Mouse (Mus musculus) midbrain, embryonic 16.5 days (tissue): ENCODE results near the gene Tubd1. TPM values are rescaled to one million over a fixed set of nuclear protein-coding genes. Genes with fewer than 3 reads are reported as not detected.
A peak's percentile ranks its signal among the peaks of the same experiment; 100 is the strongest.

Experiments used
- ATAC-seq: fragments of 200-750 bp; cut with Nextera tagmentation; 2 replicates; pipeline ENCODE4 v1.8.0; 2017; ENCODE audit warnings: moderate TSS enrichment
- H3K27ac ChIP-seq: fragments of 300-500 bp; sonication (generic); 2 replicates; pipeline ENCODE4 v1.5.1; 2014; ENCODE audit warnings: mild to moderate bottlenecking, low read length, mixed read lengths
- H3K27me3 ChIP-seq: fragments of 300-500 bp; sonication (generic); 2 replicates; pipeline ENCODE4 v1.6.1; 2014; ENCODE audit warnings: low read depth, low read length, mixed read lengths; ENCODE audit not compliant: control insufficient read depth, insufficient read depth
- H3K36me3 ChIP-seq: fragments of 300-500 bp; sonication (generic); 2 replicates; pipeline ENCODE4 v1.6.1; 2014; ENCODE audit warnings: mild to moderate bottlenecking, low read length, moderate library complexity, mixed read lengths; ENCODE audit not compliant: control insufficient read depth, insufficient read depth
- H3K4me1 ChIP-seq: fragments of 300-500 bp; sonication (generic); 2 replicates; pipeline ENCODE4 v1.6.1; 2014; ENCODE audit warnings: mild to moderate bottlenecking, low read length, mixed read lengths; ENCODE audit not compliant: control insufficient read depth, insufficient read depth
- H3K4me2 ChIP-seq: fragments of 300-500 bp; sonication (generic); 2 replicates; pipeline ENCODE4 v1.6.1; 2014; ENCODE audit warnings: mild to moderate bottlenecking, low read length, mixed read lengths
- H3K4me3 ChIP-seq: fragments of 300-500 bp; sonication (generic); 2 replicates; pipeline ENCODE4 v1.5.1; 2014; ENCODE audit warnings: low read depth, mild to moderate bottlenecking, low read length, moderate library complexity, mixed read lengths
- H3K9ac ChIP-seq: fragments of 300-500 bp; sonication (generic); 2 replicates; pipeline ENCODE4 v1.6.1; 2014; ENCODE audit warnings: low read depth, low read length, mixed read lengths
- H3K9me3 ChIP-seq: fragments of 300-500 bp; sonication (generic); replicated peaks from 2 replicates; pipeline ENCODE4 v1.6.1; 2014; ENCODE audit warnings: mild to moderate bottlenecking, low read length, mixed read lengths; ENCODE audit not compliant: control insufficient read depth, poor library complexity, severe bottlenecking
- WGBS: fragments of 180-500 bp; shearing (Covaris S2); extraction: QIAGEN DNeasy Blood & Tissue Kit; methylation state at CpG from one replicate; pipeline ENCODE4 v1.1.7; 2014; 5-methylcytosine and 5-hydroxymethylcytosine counted together
- polyA plus RNA-seq: library from polyadenylated mRNA; unstranded; fragments of >200 nt; fragmentation: Nextera tagmentation; extraction: Ambion mirVana; gene quantifications from 2 replicates; pipeline ENCODE4 v1.2.1, GENCODE M21; 2015

Gene Tubd1
- polyA plus RNA-seq, 1 experiment from 2014 or later: 6.4 TPM

DNA sequence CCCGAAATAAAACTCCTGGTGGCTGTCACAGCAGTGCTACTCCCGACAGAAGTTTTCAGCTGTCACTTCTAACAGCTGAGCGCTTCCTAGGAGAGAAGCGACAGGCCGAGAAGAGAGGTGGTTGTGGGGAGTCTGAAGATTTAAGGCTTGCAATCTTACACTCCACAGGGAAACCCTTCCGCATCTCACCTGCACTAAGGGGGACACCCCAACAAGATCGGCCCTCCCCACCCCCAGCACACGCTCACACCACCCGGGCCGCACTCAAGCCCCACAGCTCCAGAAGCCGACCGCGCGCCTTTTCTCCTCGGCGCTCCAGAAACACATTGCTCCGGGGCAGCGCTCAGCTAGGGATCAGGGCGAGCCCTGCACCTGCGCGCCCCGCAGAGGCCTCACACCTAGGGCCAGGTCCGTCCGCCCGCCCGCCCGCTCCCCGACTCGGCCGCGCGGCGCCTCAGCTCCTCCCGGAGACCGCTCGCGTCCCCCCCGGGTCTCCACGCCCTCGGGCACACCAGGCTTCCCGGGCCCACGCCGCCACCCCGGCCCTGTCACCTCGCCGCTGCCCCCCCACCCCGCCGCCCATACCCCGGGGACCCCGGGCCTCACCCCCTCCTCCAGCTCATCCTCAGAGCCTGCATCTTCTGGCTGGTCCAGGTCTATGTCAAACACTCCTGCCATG, 692 bp upstream of the Tubd1 start:
- Histone ChIP-seq H3K4me3 (peak overlapping the region; percentile 98), H3K27ac (peak overlapping the region; percentile 83), H3K9ac (peak overlapping the region; percentile 91), H3K9me3 (no peaks in the 10 kb centered on the region), H3K27me3 (no peaks in the 10 kb centered on the region), H3K36me3 (no peaks in the 10 kb centered on the region), H3K4me1 (peaks cover 17% of the 10 kb centered on the region), H3K4me2 (peak overlapping the region; percentile 69)
- ATAC-seq: peak; percentile 86
- under 1% methylated on average over 40 of the region's 50 CpGs for WGBS

GRCm38 (mm10) chr11:86545556-86545955, 765 bp downstream of the Tubd1 start:
- Histone ChIP-seq H3K9me3 (no peaks in the 10 kb centered on the region), H3K4me3 (peak overlapping the region; percentile 98), H3K36me3 (no peaks in the 10 kb centered on the region), H3K9ac (no peak overlapping the region), H3K27me3 (no peaks in the 10 kb centered on the region), H3K27ac (no peak overlapping the region), H3K4me2 (peak overlapping the region; percentile 72), H3K4me1 (peaks cover 17% of the 10 kb centered on the region)
- 87% methylated on average over 8 of the region's 8 CpGs for WGBS
- ATAC-seq: no peak

DNA sequence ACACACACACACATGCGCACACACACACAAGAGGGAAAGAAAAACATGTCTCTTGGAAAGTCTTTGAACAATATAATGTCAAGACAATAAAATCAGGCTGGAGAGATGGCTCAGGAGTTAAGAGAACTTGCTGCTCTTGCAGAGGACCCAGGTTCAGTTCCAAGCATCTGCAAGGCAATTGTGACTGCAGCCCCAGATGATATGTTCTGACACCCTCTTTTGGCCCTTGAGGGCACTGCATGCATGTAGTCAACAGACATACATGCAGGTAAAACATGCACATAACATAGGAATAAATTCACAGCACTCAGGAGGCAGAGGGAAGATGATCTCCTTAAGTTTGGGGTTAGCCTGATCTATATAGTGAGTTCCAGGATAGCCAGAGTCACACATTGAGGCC, 2.6 kb downstream of the Tubd1 start:
- no peak overlapping the region for H3K4me3 ChIP-seq
- no peaks in the 10 kb centered on the region for H3K27me3 ChIP-seq
- H3K4me1 ChIP-seq: peaks cover 17% of the 10 kb centered on the region
- no peaks in the 10 kb centered on the region for H3K9me3 ChIP-seq
- 100% methylated on average over 1 of the region's 1 CpGs for WGBS
- H3K9ac ChIP-seq: no peak overlapping the region
- H3K27ac ChIP-seq: no peak overlapping the region
- no peaks in the 10 kb centered on the region for H3K36me3 ChIP-seq
- no peak overlapping the region for H3K4me2 ChIP-seq
- no peak for ATAC-seq

DNA sequence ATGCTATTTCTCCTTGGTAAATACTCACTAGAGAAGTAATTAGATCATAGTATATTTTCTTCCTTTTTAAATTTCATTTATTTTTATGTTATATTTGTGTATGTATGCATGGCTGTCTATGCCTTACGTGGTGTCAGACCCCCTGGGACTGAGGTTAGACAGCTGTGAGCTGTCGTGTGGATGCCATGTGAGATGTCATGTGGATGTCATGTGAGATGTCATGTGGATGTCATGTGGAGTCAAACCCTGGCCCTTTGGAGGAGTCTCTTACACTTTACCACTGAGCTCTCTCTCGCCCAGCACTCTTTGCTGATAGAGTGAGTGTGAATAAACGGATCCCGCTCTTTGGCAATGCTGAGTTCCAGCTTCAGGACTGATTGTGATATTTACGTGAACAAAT, 8.7 kb downstream of the Tubd1 start:
- H3K9me3 ChIP-seq: no peaks in the 10 kb centered on the region
- WGBS: 89% methylated on average over 6 of the region's 6 CpGs
- 0 out of 2 replicates have a peak, but pooled peaks cover 2% of the 10 kb centered on the region for H3K36me3 ChIP-seq
- no peak overlapping the region for H3K9ac ChIP-seq
- no peak for ATAC-seq
- H3K27ac ChIP-seq: no peak overlapping the region
- H3K4me3 ChIP-seq: no peak overlapping the region
- H3K27me3 ChIP-seq: no peaks in the 10 kb centered on the region
- no peaks in the 10 kb centered on the region for H3K4me1 ChIP-seq
- no peak overlapping the region for H3K4me2 ChIP-seq

- Histone ChIP-seq H3K9ac (no peak overlapping the region), H3K36me3 (no peaks in the 10 kb centered on the region), H3K4me2 (no peak overlapping the region), H3K4me3 (no peak overlapping the region), H3K9me3 (no peaks in the 10 kb centered on the region), H3K4me1 (no peaks in the 10 kb centered on the region), H3K27ac (no peak overlapping the region), H3K27me3 (no peaks in the 10 kb centered on the region)
- no peak for ATAC-seq
- 84% methylated on average over 4 of the region's 4 CpGs for WGBS
Measured at GRCm38 (mm10) chr11:86558258-86558657, 13.5 kb downstream of the Tubd1 start.

- Histone ChIP-seq H3K9me3 (no peaks in the 10 kb centered on the region), H3K4me1 (no peaks in the 10 kb centered on the region), H3K9ac (no peak overlapping the region), H3K4me2 (no peak overlapping the region), H3K27me3 (no peaks in the 10 kb centered on the region), H3K36me3 (no peaks in the 10 kb centered on the region), H3K27ac (no peak overlapping the region), H3K4me3 (no peak overlapping the region)
- no peak for ATAC-seq
- WGBS: 79% methylated on average over 3 of the region's 3 CpGs
Measured at GRCm38 (mm10) chr11:86568425-86568824, 23.6 kb downstream of the Tubd1 start.

GRCm38 (mm10) chr11:86570261-86570746, 25.5 kb downstream of the Tubd1 start:
- H3K4me3 ChIP-seq: no peak overlapping the region
- H3K27ac ChIP-seq: no peak overlapping the region
- H3K4me2 ChIP-seq: no peak overlapping the region
- no peaks in the 10 kb centered on the region for H3K9me3 ChIP-seq
- H3K4me1 ChIP-seq: no peaks in the 10 kb centered on the region
- H3K9ac ChIP-seq: no peak overlapping the region
- H3K36me3 ChIP-seq: no peaks in the 10 kb centered on the region
- no peaks in the 10 kb centered on the region for H3K27me3 ChIP-seq
- WGBS: 72% methylated on average over 9 of the region's 9 CpGs
- no peak for ATAC-seq

DNA sequence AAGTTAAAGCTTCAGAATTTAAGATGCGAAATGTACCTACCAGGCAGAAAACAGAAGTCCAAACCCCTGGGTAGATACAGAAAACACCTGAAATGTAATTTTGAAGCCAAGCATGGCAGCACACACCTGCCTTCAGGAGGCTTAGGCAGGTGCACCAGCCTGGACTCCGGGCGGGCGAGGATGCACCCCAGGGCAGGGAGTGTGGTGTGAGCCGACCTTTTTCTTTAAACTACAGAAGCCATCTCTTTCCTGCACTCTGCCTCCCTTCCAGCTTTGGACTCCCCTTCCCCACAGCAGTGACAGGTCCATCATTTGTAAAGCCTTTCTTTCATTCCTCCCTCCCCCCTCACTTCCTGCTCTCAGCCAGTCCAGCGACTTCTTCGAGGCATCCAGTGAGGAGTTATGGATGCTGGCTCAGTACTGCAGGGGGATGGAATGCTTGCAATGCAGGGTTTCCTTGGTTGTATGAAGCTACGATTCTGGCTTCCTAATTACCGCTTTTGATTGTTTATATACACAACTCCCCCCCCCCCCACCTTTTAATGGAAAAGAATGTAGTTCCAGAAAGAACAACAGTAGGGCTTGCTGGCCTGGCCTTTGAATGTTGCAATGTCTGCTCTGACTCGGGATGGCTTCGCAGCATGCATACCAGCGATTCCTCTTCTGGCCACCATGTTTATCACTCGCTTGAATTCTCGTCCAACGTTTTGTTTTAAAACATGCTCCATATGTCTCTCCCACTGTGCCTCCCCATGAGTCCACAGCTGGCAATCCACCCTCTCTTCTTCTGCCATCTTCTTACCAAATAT, 26.5 kb downstream of the Tubd1 start:
- Histone ChIP-seq H3K36me3 (no peaks in the 10 kb centered on the region), H3K4me1 (no peaks in the 10 kb centered on the region), H3K9me3 (no peaks in the 10 kb centered on the region), H3K4me3 (no peak overlapping the region), H3K9ac (no peak overlapping the region), H3K27ac (no peak overlapping the region), H3K27me3 (no peaks in the 10 kb centered on the region), H3K4me2 (no peak overlapping the region)
- 64% methylated on average over 15 of the region's 15 CpGs for WGBS
- no peak for ATAC-seq

DNA sequence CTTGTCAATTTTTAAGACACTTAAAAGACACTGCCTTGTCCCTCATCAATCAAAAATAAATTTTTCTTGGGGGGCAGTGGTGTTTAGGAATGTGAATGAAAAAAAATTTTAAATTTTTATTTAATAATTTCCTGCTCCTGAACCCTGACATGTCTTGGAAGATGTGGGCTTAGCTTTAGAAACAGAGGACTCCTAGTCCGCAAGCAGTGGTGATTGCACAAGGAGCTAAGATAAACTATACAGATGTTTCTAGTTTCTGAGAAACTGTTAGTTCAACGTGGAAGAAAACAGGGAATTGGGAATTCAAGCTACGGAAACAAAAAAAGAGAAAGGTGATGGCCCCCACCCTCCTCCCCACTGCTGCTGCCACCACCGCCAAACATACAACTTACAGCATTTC, 27.1 kb downstream of the Tubd1 start:
- Histone ChIP-seq H3K4me1 (no peaks in the 10 kb centered on the region), H3K27me3 (no peaks in the 10 kb centered on the region), H3K4me3 (no peak overlapping the region), H3K4me2 (no peak overlapping the region), H3K9ac (no peak overlapping the region), H3K36me3 (no peaks in the 10 kb centered on the region), H3K27ac (no peak overlapping the region), H3K9me3 (no peaks in the 10 kb centered on the region)
- ATAC-seq: no peak
- 87% methylated on average over 4 of the region's 4 CpGs for WGBS
